Mouse (Mus musculus) gastrocnemius, adult 18-20 months (tissue): ENCODE results near the gene Glipr1. TPM values are rescaled to one million over a fixed set of nuclear protein-coding genes. Genes with fewer than 3 reads are reported as not detected.
"Not testable (repeated sequence)": the region's sequence is repeated elsewhere in the genome, so short reads cannot be mapped to it uniquely, and the experiment has no call there.

Experiments used
- DNase-seq: peaks from one replicate; pipeline ENCODE4 v3.0.0; 2021; ENCODE audit warnings: low spot score
- long read RNA-seq, 2 experiments: library from polyadenylated mRNA; stranded (forward); transcript quantifications; one replicate each; pipeline ENCODE4 v2.0.0; 2021
- total RNA-seq, 2 experiments: library from RNA; stranded (reverse); gene quantifications; 2 replicates each; pipeline ENCODE4 v1.2.3; 2021

Gene Glipr1
- total RNA-seq: under 1 TPM in 1 of 2 experiments, not detected in 1; 0.21 TPM
- long read RNA-seq, experiment 1: 0 reads
- long read RNA-seq, experiment 2: 0 reads

- peak; percentile 13 for DNase-seq
These were observed at the start of gene Glipr1 for GRCm38 (mm10) chr10:112002544-112003215. Glipr1 (minus strand) TSS chr10:112002631.

- DNase-seq: not testable (repeated sequence)
These were observed 49.5 kb upstream of the Glipr1 start for GRCm38 (mm10) chr10:112051956-112052355.

- DNase-seq: no peak
These were observed 48.8 kb upstream of the Glipr1 start for GRCm38 (mm10) chr10:112051220-112051619.

- not testable (repeated sequence) for DNase-seq
These were observed 41.9 kb upstream of the Glipr1 start for GRCm38 (mm10) chr10:112044283-112044682.

GRCm38 (mm10) chr10:112043523-112043922 lies 41.1 kb upstream of the Glipr1 start:
- DNase-seq: not testable (repeated sequence)

GRCm38 (mm10) chr10:112028689-112029088 lies 26.3 kb upstream of the Glipr1 start:
- DNase-seq: not testable (repeated sequence)

GRCm38 (mm10) chr10:112023585-112023984 lies 21.2 kb upstream of the Glipr1 start:
- DNase-seq: no peak

GRCm38 (mm10) chr10:112009511-112009910 lies 7.1 kb upstream of the Glipr1 start:
- DNase-seq: not testable (repeated sequence)

- DNase-seq: no peak
These were observed 493 bp downstream of the Glipr1 start for GRCm38 (mm10) chr10:112001756-112002520.

- no peak for DNase-seq
These were observed 1.1 kb downstream of the Glipr1 start for GRCm38 (mm10) chr10:112001350-112001749.

GRCm38 (mm10) chr10:112000568-112000967 lies 1.9 kb downstream of the Glipr1 start:
- no peak for DNase-seq

- no peak for DNase-seq
These were observed 2.7 kb downstream of the Glipr1 start for GRCm38 (mm10) chr10:111999765-112000164.

- DNase-seq: no peak
These were observed 4.8 kb downstream of the Glipr1 start for GRCm38 (mm10) chr10:111997671-111998070.

GRCm38 (mm10) chr10:111996911-111997347 lies 5.5 kb downstream of the Glipr1 start:
- DNase-seq: no peak

GRCm38 (mm10) chr10:111996549-111996904 lies 5.9 kb downstream of the Glipr1 start:
- DNase-seq: no peak

GRCm38 (mm10) chr10:111995803-111996548 lies 6.5 kb downstream of the Glipr1 start:
- no peak for DNase-seq

GRCm38 (mm10) chr10:111986453-111986852 lies 16.0 kb downstream of the Glipr1 start:
- no peak for DNase-seq

GRCm38 (mm10) chr10:111983070-111983469 lies 19.4 kb downstream of the Glipr1 start:
- no peak for DNase-seq

- peak; percentile 51 for DNase-seq
These were observed 24.8 kb downstream of the Glipr1 start for GRCm38 (mm10) chr10:111977584-111977983.

- peak; percentile 91 for DNase-seq
These were observed 29.7 kb downstream of the Glipr1 start, which contains the start of gene Krr1 for GRCm38 (mm10) chr10:111972542-111973361. Krr1 (plus strand) TSS chr10:111972664.

- no peak for DNase-seq
These were observed 30.5 kb downstream of the Glipr1 start for GRCm38 (mm10) chr10:111971929-111972328.
